Mouse (Mus musculus): ENCODE measurements at regions not wholly inside any gene's neighbourhood (a gene's known extent, or its start where the extent isn't known, plus 50 kb on each side); places are given as distances from the start of the nearest gene placed in this dataset.

- peak; percentile 57; the same call in 1 of the 2 replicates for ATAC-seq (ENCODE audit: low FRiP score, low TSS enrichment)
- no peaks in the 10 kb centered on the region for H3K4me1 ChIP-seq (ENCODE audit: control insufficient read depth, insufficient read depth, low read length)
Measured at GRCm38 (mm10) chr16:79534370-79534769, 443.5 kb upstream of the Tmprss15 start.

GRCm38 (mm10) chr16:79492493-79492892, 401.6 kb upstream of the Tmprss15 start:
- no peak overlapping the region for H3K27ac ChIP-seq (ENCODE audit: low read depth, low read length)
- ATAC-seq (ENCODE audit: low FRiP score, low TSS enrichment): no peak
- WGBS: 58% methylated on average over 3 of the region's 3 CpGs
- no peak overlapping the region for H3K9ac ChIP-seq (ENCODE audit: low read depth, low read length)
- H3K4me1 ChIP-seq (ENCODE audit: control insufficient read depth, insufficient read depth, low read length): no peaks in the 10 kb centered on the region
- no peaks in the 10 kb centered on the region for H3K27me3 ChIP-seq (ENCODE audit: control insufficient read depth, insufficient read depth, low read length)
- no peak overlapping the region for H3K4me2 ChIP-seq (replicated peaks; ENCODE audit: low read depth, low read length)
- H3K4me3 ChIP-seq (ENCODE audit: low read length): no peak overlapping the region
- H3K9me3 ChIP-seq (ENCODE audit: control insufficient read depth, low read length): no peaks in the 10 kb centered on the region
- H3K36me3 ChIP-seq (ENCODE audit: control insufficient read depth, insufficient read depth, low read length): no peaks in the 10 kb centered on the region

More at GRCm38 (mm10) chr16:79534370-79534769, 443.5 kb upstream of the Tmprss15 start:
- Histone ChIP-seq H3K4me3 (ENCODE audit: low read length) (no peak overlapping the region), H3K27me3 (ENCODE audit: control insufficient read depth, insufficient read depth, low read length) (no peaks in the 10 kb centered on the region), H3K4me2 (replicated peaks; ENCODE audit: low read depth, low read length) (no peak overlapping the region), H3K36me3 (ENCODE audit: control insufficient read depth, insufficient read depth, low read length) (no peaks in the 10 kb centered on the region), H3K9me3 (ENCODE audit: control insufficient read depth, low read length) (no peaks in the 10 kb centered on the region), H3K27ac (ENCODE audit: low read depth, low read length) (no peak overlapping the region), H3K9ac (ENCODE audit: low read depth, low read length) (no peak overlapping the region)
- 70% methylated on average over 2 of the region's 2 CpGs for WGBS

- no peak for ATAC-seq (ENCODE audit: low FRiP score, low TSS enrichment)
Measured at GRCm38 (mm10) chr16:79450871-79451270, 360.0 kb upstream of the Tmprss15 start.

GRCm38 (mm10) chr16:79449732-79450131, 358.8 kb upstream of the Tmprss15 start:
- H3K27me3 ChIP-seq (ENCODE audit: control insufficient read depth, insufficient read depth, low read length): no peaks in the 10 kb centered on the region
- no peak overlapping the region for H3K4me3 ChIP-seq (ENCODE audit: low read length)
- no peaks in the 10 kb centered on the region for H3K4me1 ChIP-seq (ENCODE audit: control insufficient read depth, insufficient read depth, low read length)
- H3K4me2 ChIP-seq (replicated peaks; ENCODE audit: low read depth, low read length): no peak overlapping the region
- H3K27ac ChIP-seq (ENCODE audit: low read depth, low read length): no peak overlapping the region
- 7% methylated on average over 1 of the region's 1 CpGs for WGBS
- H3K9me3 ChIP-seq (ENCODE audit: control insufficient read depth, low read length): no peaks in the 10 kb centered on the region
- peak; percentile 76; the same call in 1 of the 2 replicates for ATAC-seq (ENCODE audit: low FRiP score, low TSS enrichment)
- H3K36me3 ChIP-seq (ENCODE audit: control insufficient read depth, insufficient read depth, low read length): no peaks in the 10 kb centered on the region
- H3K9ac ChIP-seq (ENCODE audit: low read depth, low read length): no peak overlapping the region

More at GRCm38 (mm10) chr16:79450871-79451270, 360.0 kb upstream of the Tmprss15 start:
- Histone ChIP-seq H3K4me2 (replicated peaks; ENCODE audit: low read depth, low read length) (no peak overlapping the region), H3K27me3 (ENCODE audit: control insufficient read depth, insufficient read depth, low read length) (no peaks in the 10 kb centered on the region), H3K4me1 (ENCODE audit: control insufficient read depth, insufficient read depth, low read length) (no peaks in the 10 kb centered on the region), H3K9ac (ENCODE audit: low read depth, low read length) (no peak overlapping the region), H3K36me3 (ENCODE audit: control insufficient read depth, insufficient read depth, low read length) (no peaks in the 10 kb centered on the region), H3K4me3 (ENCODE audit: low read length) (no peak overlapping the region), H3K9me3 (ENCODE audit: control insufficient read depth, low read length) (no peaks in the 10 kb centered on the region), H3K27ac (ENCODE audit: low read depth, low read length) (no peak overlapping the region)
- WGBS: 43% methylated on average over 2 of the region's 2 CpGs

GRCm38 (mm10) chr16:79407385-79407784, 316.5 kb upstream of the Tmprss15 start:
- no peaks in the 10 kb centered on the region for H3K27me3 ChIP-seq (ENCODE audit: control insufficient read depth, insufficient read depth, low read length)
- no peak overlapping the region for H3K9ac ChIP-seq (ENCODE audit: low read depth, low read length)
- no peak overlapping the region for H3K4me3 ChIP-seq (ENCODE audit: low read length)
- H3K36me3 ChIP-seq (ENCODE audit: control insufficient read depth, insufficient read depth, low read length): no peaks in the 10 kb centered on the region
- H3K4me1 ChIP-seq (ENCODE audit: control insufficient read depth, insufficient read depth, low read length): no peaks in the 10 kb centered on the region
- no peak overlapping the region for H3K4me2 ChIP-seq (replicated peaks; ENCODE audit: low read depth, low read length)
- H3K9me3 ChIP-seq (ENCODE audit: control insufficient read depth, low read length): no peaks in the 10 kb centered on the region
- no peak for ATAC-seq (ENCODE audit: low FRiP score, low TSS enrichment)
- no peak overlapping the region for H3K27ac ChIP-seq (ENCODE audit: low read depth, low read length)

GRCm38 (mm10) chr16:79406216-79406615, 315.3 kb upstream of the Tmprss15 start:
- no peak overlapping the region for H3K4me3 ChIP-seq (ENCODE audit: low read length)
- H3K9me3 ChIP-seq (ENCODE audit: control insufficient read depth, low read length): no peaks in the 10 kb centered on the region
- 66% methylated on average over 2 of the region's 2 CpGs for WGBS
- H3K4me2 ChIP-seq (replicated peaks; ENCODE audit: low read depth, low read length): no peak overlapping the region
- no peaks in the 10 kb centered on the region for H3K27me3 ChIP-seq (ENCODE audit: control insufficient read depth, insufficient read depth, low read length)
- H3K27ac ChIP-seq (ENCODE audit: low read depth, low read length): no peak overlapping the region
- H3K4me1 ChIP-seq (ENCODE audit: control insufficient read depth, insufficient read depth, low read length): no peaks in the 10 kb centered on the region
- H3K36me3 ChIP-seq (ENCODE audit: control insufficient read depth, insufficient read depth, low read length): no peaks in the 10 kb centered on the region
- no peak overlapping the region for H3K9ac ChIP-seq (ENCODE audit: low read depth, low read length)
- ATAC-seq (ENCODE audit: low FRiP score, low TSS enrichment): no peak

GRCm38 (mm10) chr16:79404064-79404463, 313.2 kb upstream of the Tmprss15 start:
- no peak overlapping the region for H3K4me2 ChIP-seq (replicated peaks; ENCODE audit: low read depth, low read length)
- H3K27ac ChIP-seq (ENCODE audit: low read depth, low read length): no peak overlapping the region
- H3K9ac ChIP-seq (ENCODE audit: low read depth, low read length): no peak overlapping the region
- WGBS: 80% methylated on average over 1 of the region's 1 CpGs
- H3K4me1 ChIP-seq (ENCODE audit: control insufficient read depth, insufficient read depth, low read length): no peaks in the 10 kb centered on the region
- no peaks in the 10 kb centered on the region for H3K27me3 ChIP-seq (ENCODE audit: control insufficient read depth, insufficient read depth, low read length)
- no peaks in the 10 kb centered on the region for H3K9me3 ChIP-seq (ENCODE audit: control insufficient read depth, low read length)
- no peak for ATAC-seq (ENCODE audit: low FRiP score, low TSS enrichment)
- H3K36me3 ChIP-seq (ENCODE audit: control insufficient read depth, insufficient read depth, low read length): no peaks in the 10 kb centered on the region
- H3K4me3 ChIP-seq (ENCODE audit: low read length): no peak overlapping the region

- no peak for ATAC-seq (ENCODE audit: low FRiP score, low TSS enrichment)
- Histone ChIP-seq H3K4me1 (ENCODE audit: control insufficient read depth, insufficient read depth, low read length) (no peaks in the 10 kb centered on the region), H3K9ac (ENCODE audit: low read depth, low read length) (no peak overlapping the region), H3K36me3 (ENCODE audit: control insufficient read depth, insufficient read depth, low read length) (no peaks in the 10 kb centered on the region), H3K27me3 (ENCODE audit: control insufficient read depth, insufficient read depth, low read length) (no peaks in the 10 kb centered on the region), H3K4me2 (replicated peaks; ENCODE audit: low read depth, low read length) (no peak overlapping the region), H3K4me3 (ENCODE audit: low read length) (no peak overlapping the region), H3K27ac (ENCODE audit: low read depth, low read length) (no peak overlapping the region), H3K9me3 (ENCODE audit: control insufficient read depth, low read length) (no peaks in the 10 kb centered on the region)
- 92% methylated on average over 3 of the region's 3 CpGs for WGBS
Measured at GRCm38 (mm10) chr16:79400100-79400499, 309.2 kb upstream of the Tmprss15 start.

GRCm38 (mm10) chr16:79398476-79398875, 307.6 kb upstream of the Tmprss15 start:
- no peak for ATAC-seq (ENCODE audit: low FRiP score, low TSS enrichment)
- WGBS: 89% methylated on average over 2 of the region's 2 CpGs
- H3K9me3 ChIP-seq (ENCODE audit: control insufficient read depth, low read length): no peaks in the 10 kb centered on the region

GRCm38 (mm10) chr16:79394425-79394824, 303.5 kb upstream of the Tmprss15 start:
- Histone ChIP-seq H3K9me3 (ENCODE audit: control insufficient read depth, low read length) (no peaks in the 10 kb centered on the region), H3K4me3 (ENCODE audit: low read length) (no peak overlapping the region), H3K27ac (ENCODE audit: low read depth, low read length) (no peak overlapping the region), H3K4me1 (ENCODE audit: control insufficient read depth, insufficient read depth, low read length) (no peaks in the 10 kb centered on the region), H3K27me3 (ENCODE audit: control insufficient read depth, insufficient read depth, low read length) (no peaks in the 10 kb centered on the region), H3K4me2 (replicated peaks; ENCODE audit: low read depth, low read length) (no peak overlapping the region), H3K9ac (ENCODE audit: low read depth, low read length) (no peak overlapping the region), H3K36me3 (ENCODE audit: control insufficient read depth, insufficient read depth, low read length) (no peaks in the 10 kb centered on the region)
- no peak for ATAC-seq (ENCODE audit: low FRiP score, low TSS enrichment)

More at GRCm38 (mm10) chr16:79398476-79398875, 307.6 kb upstream of the Tmprss15 start:
- no peaks in the 10 kb centered on the region for H3K4me1 ChIP-seq (ENCODE audit: control insufficient read depth, insufficient read depth, low read length)
- H3K4me3 ChIP-seq (ENCODE audit: low read length): no peak overlapping the region
- no peaks in the 10 kb centered on the region for H3K27me3 ChIP-seq (ENCODE audit: control insufficient read depth, insufficient read depth, low read length)
- H3K27ac ChIP-seq (ENCODE audit: low read depth, low read length): no peak overlapping the region
- H3K9ac ChIP-seq (ENCODE audit: low read depth, low read length): no peak overlapping the region
- no peaks in the 10 kb centered on the region for H3K36me3 ChIP-seq (ENCODE audit: control insufficient read depth, insufficient read depth, low read length)
- no peak overlapping the region for H3K4me2 ChIP-seq (replicated peaks; ENCODE audit: low read depth, low read length)

Measured in kidney, embryonic 14.5 days (tissue).